Mouse (Mus musculus) megakaryocyte, embryonic 14.5 days (primary cell): ENCODE data around the gene Casp7. TPM values are rescaled to one million over a fixed set of nuclear protein-coding genes. Genes with fewer than 3 reads are reported as not detected.
A peak's percentile ranks its signal among the peaks of the same experiment; 100 is the strongest.
"Not testable (repeated sequence)": the region's sequence is repeated elsewhere in the genome, so short reads cannot be mapped to it uniquely, and the experiment has no call there.

ENCODE experiments used
- H3K27me3 ChIP-seq: replicated peaks from 2 replicates; pipeline ENCODE3; 2012; ENCODE audit warnings: inconsistent platforms
- H3K36me3 ChIP-seq: replicated peaks from 2 replicates; pipeline ENCODE3; 2012; ENCODE audit warnings: low read length, inconsistent platforms, mixed read lengths
- H3K4me1 ChIP-seq: 2 replicates; pipeline ENCODE4 v1.6.1; 2012; ENCODE audit warnings: inconsistent platforms
- H3K4me3 ChIP-seq: replicated peaks from 2 replicates; pipeline ENCODE3; 2012; ENCODE audit warnings: moderate library complexity, mild to moderate bottlenecking, inconsistent platforms
- H3K9me3 ChIP-seq: 2 replicates; pipeline ENCODE4 v1.6.1; 2012; ENCODE audit warnings: inconsistent platforms
- FLI1 ChIP-seq: IDR thresholded peaks from 2 replicates; pipeline ENCODE4 v1.6.1; 2012; ENCODE audit warnings: low read length, inconsistent platforms, mixed read lengths
- GATA1 ChIP-seq: IDR thresholded peaks from 3 replicates; pipeline ENCODE4 v1.6.1; 2012; ENCODE audit warnings: mixed read lengths, low read length, inconsistent platforms, borderline replicate concordance
- polyA plus RNA-seq: library from polyadenylated mRNA; stranded (reverse); fragments of >175 nt; gene quantifications from 2 replicates; pipeline ENCODE4 v1.2.3, GENCODE M21; 2012; ENCODE audit warnings: low replicate concordance; ENCODE audit not compliant: insufficient read depth

Gene Casp7
- polyA plus RNA-seq, 1 experiment, result 2.5 TPM

- peaks cover 13% of the 10 kb centered on the region for H3K36me3 ChIP-seq
- no peaks in the 10 kb centered on the region for H3K9me3 ChIP-seq
- H3K4me3 ChIP-seq, result peak overlapping the region; percentile 96
- no peak for TF ChIP-seq GATA1
- no peak for TF ChIP-seq FLI1
- H3K27me3 ChIP-seq, result no peaks in the 10 kb centered on the region
- peaks cover 93% of the 10 kb centered on the region for H3K4me1 ChIP-seq
Observed at GRCm38 (mm10) chr19:56396227-56396626, 702 bp upstream of the Casp7 start.

- Histone ChIP-seq H3K36me3 (peaks cover 27% of the 10 kb centered on the region), H3K27me3 (no peaks in the 10 kb centered on the region), H3K9me3 (no peaks in the 10 kb centered on the region), H3K4me3 (peak overlapping the region; percentile 96), H3K4me1 (peaks cover 77% of the 10 kb centered on the region)
- no peak for TF ChIP-seq GATA1
- no peak for TF ChIP-seq FLI1
Observed at GRCm38 (mm10) chr19:56397663-56398527, 966 bp downstream of the Casp7 start.

GRCm38 (mm10) chr19:56398528-56398795, 1.5 kb downstream of the Casp7 start:
- TF ChIP-seq FLI1 (no peak), GATA1 (no peak)
- H3K4me3 ChIP-seq, result peak overlapping the region; percentile 96
- no peaks in the 10 kb centered on the region for H3K9me3 ChIP-seq
- peaks cover 71% of the 10 kb centered on the region for H3K4me1 ChIP-seq
- no peaks in the 10 kb centered on the region for H3K27me3 ChIP-seq
- H3K36me3 ChIP-seq, result peaks cover 27% of the 10 kb centered on the region

GRCm38 (mm10) chr19:56400200-56400599, 3.3 kb downstream of the Casp7 start:
- H3K36me3 ChIP-seq, result peaks cover 43% of the 10 kb centered on the region
- peak overlapping the region; percentile 78 for H3K4me3 ChIP-seq
- H3K9me3 ChIP-seq, result no peaks in the 10 kb centered on the region
- H3K4me1 ChIP-seq, result peaks cover 53% of the 10 kb centered on the region
- no peaks in the 10 kb centered on the region for H3K27me3 ChIP-seq
- no peak for TF ChIP-seq GATA1
- no peak for TF ChIP-seq FLI1

- no peak overlapping the region for H3K4me3 ChIP-seq
- no peak for TF ChIP-seq GATA1
- TF ChIP-seq FLI1, result no peak
- no peaks in the 10 kb centered on the region for H3K27me3 ChIP-seq
- peaks cover 58% of the 10 kb centered on the region for H3K36me3 ChIP-seq
- H3K4me1 ChIP-seq, result peaks cover 37% of the 10 kb centered on the region
- no peaks in the 10 kb centered on the region for H3K9me3 ChIP-seq
Observed at GRCm38 (mm10) chr19:56401864-56402263, 4.9 kb downstream of the Casp7 start.

GRCm38 (mm10) chr19:56405824-56406223, 8.9 kb downstream of the Casp7 start:
- TF ChIP-seq GATA1 (no peak), FLI1 (no peak)
- Histone ChIP-seq H3K36me3 (peaks cover 78% of the 10 kb centered on the region), H3K4me1 (peaks cover 5% of the 10 kb centered on the region), H3K27me3 (no peaks in the 10 kb centered on the region), H3K9me3 (peaks cover 5% of the 10 kb centered on the region; the same call in 1 of the 2 replicates), H3K4me3 (no peak overlapping the region)

GRCm38 (mm10) chr19:56406581-56406980, 9.7 kb downstream of the Casp7 start:
- TF ChIP-seq FLI1, result no peak
- no peak for TF ChIP-seq GATA1
- Histone ChIP-seq H3K9me3 (peaks cover 5% of the 10 kb centered on the region; the same call in 1 of the 2 replicates), H3K36me3 (peaks cover 73% of the 10 kb centered on the region), H3K4me1 (peaks cover 3% of the 10 kb centered on the region; the same call in 1 of the 2 replicates), H3K27me3 (no peaks in the 10 kb centered on the region), H3K4me3 (no peak overlapping the region)

DNA sequence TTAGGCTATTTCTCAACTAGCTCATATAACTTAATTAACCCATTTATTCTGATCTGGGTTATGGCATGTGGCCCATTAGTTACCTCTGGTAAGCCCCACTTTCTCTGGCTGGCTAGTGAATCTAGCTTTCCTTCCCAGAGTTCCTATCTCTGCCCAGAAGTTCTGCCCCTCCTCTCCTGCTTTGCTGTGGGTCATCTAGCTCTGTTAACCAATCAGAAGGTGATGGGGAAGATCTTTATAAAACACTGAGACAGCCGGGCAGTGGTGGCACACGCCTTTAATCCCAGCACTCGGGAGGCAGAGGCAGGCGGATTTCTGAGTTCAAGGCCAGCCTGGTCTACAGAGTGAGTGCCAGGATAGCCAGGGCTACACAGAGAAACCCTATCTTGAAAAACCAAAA, 13.0 kb downstream of the Casp7 start:
- H3K9me3 ChIP-seq, H3K4me3 ChIP-seq, H3K27me3 ChIP-seq, H3K4me1 ChIP-seq: not testable (repeated sequence)
- H3K36me3 ChIP-seq, result peaks cover 48% of the 10 kb centered on the region

DNA sequence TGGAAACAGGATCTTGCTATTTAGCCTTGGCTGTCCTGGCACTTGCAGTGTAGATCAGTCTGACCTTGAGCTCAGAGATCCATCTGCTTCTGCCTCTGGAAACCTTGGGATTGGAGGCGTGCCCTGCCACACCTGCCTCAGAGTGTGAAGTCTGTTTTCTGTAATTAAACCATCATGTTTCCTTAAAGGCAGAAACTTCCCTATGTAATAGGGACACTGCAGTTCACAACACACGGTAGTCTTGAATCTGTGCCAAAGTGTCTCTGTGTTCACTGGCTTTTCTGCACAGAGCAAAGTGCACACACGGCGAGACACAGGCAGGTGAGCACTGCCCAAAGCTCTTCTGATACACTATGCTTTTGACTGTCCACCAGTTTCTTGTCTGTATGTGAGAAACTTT, 21.5 kb downstream of the Casp7 start:
- Histone ChIP-seq H3K9me3 (no peaks in the 10 kb centered on the region), H3K36me3 (peaks cover 14% of the 10 kb centered on the region), H3K4me3 (no peak overlapping the region), H3K27me3 (no peaks in the 10 kb centered on the region), H3K4me1 (peaks cover 4% of the 10 kb centered on the region)
- no peak for TF ChIP-seq FLI1
- no peak for TF ChIP-seq GATA1

DNA sequence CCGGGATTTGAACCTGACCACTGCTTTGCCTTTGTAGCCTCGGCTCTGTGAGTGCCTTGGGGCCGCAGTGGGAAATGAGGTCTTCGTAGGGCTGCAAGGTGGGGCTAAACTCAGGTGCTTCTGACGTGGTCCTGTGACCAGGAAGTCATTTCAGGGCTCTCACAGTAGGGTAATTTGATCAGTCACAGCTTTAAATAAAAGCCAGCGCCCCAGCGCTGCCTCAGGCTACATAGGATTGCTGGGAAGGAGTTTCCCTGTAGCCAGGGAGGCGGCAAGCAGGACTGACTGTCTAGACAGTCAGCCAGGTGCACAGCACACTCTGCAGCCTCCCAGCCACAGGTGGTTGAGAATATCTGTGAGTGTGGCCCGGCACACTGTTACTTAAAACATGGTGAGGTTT, 22.5 kb downstream of the Casp7 start:
- H3K9me3 ChIP-seq, result no peaks in the 10 kb centered on the region
- TF ChIP-seq FLI1, result no peak
- no peak for TF ChIP-seq GATA1
- H3K27me3 ChIP-seq, result no peaks in the 10 kb centered on the region
- no peak overlapping the region for H3K4me3 ChIP-seq
- H3K36me3 ChIP-seq, result peaks cover 21% of the 10 kb centered on the region
- H3K4me1 ChIP-seq, result peaks cover 4% of the 10 kb centered on the region
